Mouse (Mus musculus): Measurements from ENCODE around the gene Cabp4. TPM values are rescaled to one million over a fixed set of nuclear protein-coding genes. Genes with fewer than 3 reads are reported as not detected.

Gene Cabp4
- polyA plus RNA-seq, 1 experiment from 2014 or later: 0.19 TPM

GRCm38 (mm10) chr19:4150567-4151487, 7.0 kb upstream of the Cabp4 start:
- Histone ChIP-seq H3K27ac (no peak overlapping the region), H3K4me2 (replicated peaks) (no peak overlapping the region), H3K27me3 (no peaks in the 10 kb centered on the region), H3K9ac (replicated peaks) (no peak overlapping the region), H3K4me3 (replicated peaks) (no peak overlapping the region), H3K9me3 (no peaks in the 10 kb centered on the region), H3K4me1 (replicated peaks) (peaks cover 35% of the 10 kb centered on the region), H3K36me3 (peaks cover 46% of the 10 kb centered on the region)
- ATAC-seq: no peak
- 91% methylated on average over 22 of the region's 22 CpGs for WGBS

DNA sequence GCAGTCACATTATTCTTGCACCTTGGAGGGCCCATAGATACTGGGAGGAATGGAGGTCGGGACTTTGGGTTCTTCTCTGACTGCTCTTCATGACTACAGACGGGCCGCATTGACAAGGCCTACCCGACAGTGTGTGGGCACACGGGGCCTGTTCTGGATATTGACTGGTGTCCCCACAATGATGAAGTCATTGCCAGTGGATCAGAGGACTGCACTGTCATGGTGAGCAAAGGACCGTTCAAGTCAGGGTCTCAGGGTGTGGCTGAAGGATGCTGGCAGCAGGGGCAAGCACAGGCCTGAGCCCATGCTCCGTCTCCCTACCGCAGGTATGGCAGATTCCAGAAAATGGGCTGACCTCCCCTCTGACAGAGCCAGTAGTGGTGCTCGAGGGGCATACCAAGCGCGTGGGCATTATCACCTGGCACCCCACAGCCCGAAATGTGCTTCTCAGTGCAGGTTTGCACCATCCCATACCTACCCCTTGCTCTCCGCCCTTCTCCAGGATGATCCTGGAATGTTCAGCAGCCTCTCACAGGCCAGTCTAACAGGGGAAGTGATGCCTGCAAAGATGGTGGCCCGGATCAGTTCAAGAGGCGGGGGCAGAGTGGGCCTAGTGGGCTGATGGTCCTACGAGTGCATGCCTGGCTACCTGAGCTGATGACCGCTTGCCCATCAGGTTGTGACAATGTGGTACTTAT, 6.1 kb upstream of the Cabp4 start:
- H3K4me3 ChIP-seq (replicated peaks): peak overlapping the region; percentile 90
- H3K36me3 ChIP-seq: peaks cover 39% of the 10 kb centered on the region
- H3K9me3 ChIP-seq: no peaks in the 10 kb centered on the region
- H3K27me3 ChIP-seq: no peaks in the 10 kb centered on the region
- no peak for ATAC-seq
- H3K4me2 ChIP-seq (replicated peaks): 0 out of 2 replicates have a peak overlapping the region, but pooled peaks have one; percentile 94
- 95% methylated on average over 17 of the region's 17 CpGs for WGBS
- H3K27ac ChIP-seq: no peak overlapping the region
- H3K4me1 ChIP-seq (replicated peaks): peaks cover 35% of the 10 kb centered on the region
- no peak overlapping the region for H3K9ac ChIP-seq (replicated peaks)

GRCm38 (mm10) chr19:4149283-4149682, 5.5 kb upstream of the Cabp4 start:
- 91% methylated on average over 11 of the region's 11 CpGs for WGBS
- H3K4me3 ChIP-seq (replicated peaks): peak overlapping the region; percentile 90
- peak overlapping the region; percentile 54; the same call in 1 of the 2 replicates for H3K27ac ChIP-seq
- peaks cover 35% of the 10 kb centered on the region for H3K4me1 ChIP-seq (replicated peaks)
- no peaks in the 10 kb centered on the region for H3K27me3 ChIP-seq
- H3K9ac ChIP-seq (replicated peaks): peak overlapping the region; percentile 92
- H3K4me2 ChIP-seq (replicated peaks): peak overlapping the region; percentile 94
- ATAC-seq: no peak
- peaks cover 39% of the 10 kb centered on the region for H3K36me3 ChIP-seq
- H3K9me3 ChIP-seq: no peaks in the 10 kb centered on the region

DNA sequence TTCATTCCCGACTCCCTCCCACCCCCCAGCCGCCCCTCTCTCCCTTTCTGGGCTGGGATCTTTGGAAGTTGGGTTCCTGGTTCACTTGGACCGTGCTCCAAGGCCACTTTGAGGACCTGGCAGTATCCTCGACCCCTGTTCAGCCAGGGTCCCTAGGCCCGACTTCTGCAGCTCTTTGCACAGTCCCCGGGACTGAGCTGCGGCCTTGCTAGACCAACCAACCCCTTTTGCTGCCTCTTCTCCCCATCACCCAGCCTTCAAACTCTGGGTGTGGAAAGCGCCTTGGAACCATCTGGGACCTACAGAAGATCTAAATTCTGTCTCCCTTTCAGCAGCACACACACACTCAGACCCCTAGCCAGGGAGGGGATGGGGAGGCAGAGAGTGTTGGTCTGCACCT, 5.0 kb upstream of the Cabp4 start:
- H3K9ac ChIP-seq (replicated peaks): peak overlapping the region; percentile 92
- no peaks in the 10 kb centered on the region for H3K27me3 ChIP-seq
- H3K27ac ChIP-seq: peak overlapping the region; percentile 54
- H3K9me3 ChIP-seq: no peaks in the 10 kb centered on the region
- no peak; the same call in 1 of the 2 replicates for ATAC-seq
- H3K4me2 ChIP-seq (replicated peaks): peak overlapping the region; percentile 94
- H3K36me3 ChIP-seq: peaks cover 37% of the 10 kb centered on the region
- WGBS: 4% methylated on average over 8 of the region's 8 CpGs
- peaks cover 35% of the 10 kb centered on the region for H3K4me1 ChIP-seq (replicated peaks)
- peak overlapping the region; percentile 90 for H3K4me3 ChIP-seq (replicated peaks)

DNA sequence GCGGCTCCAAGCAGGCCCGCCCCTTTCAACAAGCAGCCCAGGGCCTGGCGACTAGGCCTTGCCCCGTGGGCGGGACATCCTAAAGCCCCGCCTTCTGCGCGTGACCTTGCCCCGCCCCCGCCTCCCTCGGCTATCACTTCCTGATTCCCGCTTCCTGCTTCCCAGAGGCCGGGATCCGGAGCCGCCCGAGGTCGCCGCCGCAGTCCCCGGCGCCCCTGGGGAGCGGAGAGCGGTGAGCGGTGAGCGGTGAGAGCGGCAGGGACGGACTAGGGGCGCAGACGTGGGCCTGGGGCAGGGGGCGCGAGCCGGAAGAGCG, 4.6 kb upstream of the Cabp4 start, which contains the start of gene Coro1b:
Gene Coro1b, plus strand, starts transcription at position 129 of the 316 bp plus-strand sequence.
- peak; percentile 97 for ATAC-seq
- Histone ChIP-seq H3K27ac (peak within 1 kb of the TSS; percentile 54), H3K4me3 (replicated peaks) (peak within 1 kb of the TSS; percentile 90)

DNA sequence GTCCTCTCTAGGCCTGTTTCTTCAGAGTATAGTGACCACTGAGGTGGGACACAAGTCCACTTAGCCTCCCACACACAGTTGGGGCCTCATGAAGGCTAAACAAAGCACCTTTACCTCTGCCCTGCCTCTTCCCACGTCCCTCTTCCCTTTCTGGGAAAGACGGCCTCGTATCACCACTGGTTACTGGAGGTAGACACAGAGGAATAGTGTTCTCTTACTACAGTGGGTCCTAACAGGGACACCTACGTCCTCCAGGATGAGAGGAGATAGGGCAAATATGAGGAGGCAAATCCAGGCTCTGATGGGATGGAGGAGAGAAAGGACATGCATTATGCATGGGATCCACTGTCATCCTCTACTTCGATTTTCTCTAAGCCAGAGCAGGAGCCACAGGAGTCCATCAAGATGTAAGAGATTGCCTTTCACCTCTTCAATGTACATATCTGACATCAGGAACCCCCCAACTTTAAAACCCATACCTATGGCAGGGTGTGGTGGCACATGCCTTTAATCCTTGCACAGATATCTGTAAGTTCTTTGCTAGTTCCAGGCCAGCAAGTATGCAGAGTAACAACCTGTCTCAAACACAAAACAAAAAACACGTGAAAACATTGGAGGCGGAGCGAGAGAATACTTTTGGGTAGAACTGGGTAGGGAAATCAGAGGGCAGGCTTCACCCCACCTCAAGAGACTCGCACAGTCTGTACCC, 4.1 kb upstream of the Cabp4 start:
- peaks cover 35% of the 10 kb centered on the region for H3K4me1 ChIP-seq (replicated peaks)
- peak overlapping the region; percentile 44; the same call in 1 of the 2 replicates for H3K27ac ChIP-seq
- WGBS: 31% methylated on average over 9 of the region's 9 CpGs
- peak overlapping the region; percentile 90 for H3K4me3 ChIP-seq (replicated peaks)
- H3K4me2 ChIP-seq (replicated peaks): peak overlapping the region; percentile 94
- H3K9ac ChIP-seq (replicated peaks): peak overlapping the region; percentile 92
- ATAC-seq: peak; percentile 51
- no peaks in the 10 kb centered on the region for H3K27me3 ChIP-seq
- no peaks in the 10 kb centered on the region for H3K9me3 ChIP-seq
- H3K36me3 ChIP-seq: peaks cover 28% of the 10 kb centered on the region

More for the DNA sequence above, 4.6 kb upstream of the Cabp4 start, which contains the start of gene Coro1b:
- Histone ChIP-seq H3K27me3 (no peaks in the 10 kb centered on the region), H3K4me2 (replicated peaks) (peak within 1 kb of the TSS; percentile 94), H3K4me1 (replicated peaks) (peaks cover 35% of the 10 kb centered on the region), H3K9ac (replicated peaks) (peak within 1 kb of the TSS; percentile 92), H3K9me3 (no peaks in the 10 kb centered on the region), H3K36me3 (peaks cover 34% of the 10 kb centered on the region)
- WGBS: under 1% methylated on average over 33 of the region's 33 CpGs

GRCm38 (mm10) chr19:4147022-4147405, 3.2 kb upstream of the Cabp4 start:
- peaks cover 35% of the 10 kb centered on the region for H3K4me1 ChIP-seq (replicated peaks)
- no peaks in the 10 kb centered on the region for H3K27me3 ChIP-seq
- no peak for ATAC-seq
- no peak overlapping the region for H3K27ac ChIP-seq
- H3K4me3 ChIP-seq (replicated peaks): no peak overlapping the region
- peaks cover 20% of the 10 kb centered on the region for H3K36me3 ChIP-seq
- H3K9me3 ChIP-seq: no peaks in the 10 kb centered on the region
- H3K9ac ChIP-seq (replicated peaks): no peak overlapping the region
- 50% methylated on average over 3 of the region's 3 CpGs for WGBS
- H3K4me2 ChIP-seq (replicated peaks): no peak overlapping the region

- no peak overlapping the region for H3K9ac ChIP-seq (replicated peaks)
- peaks cover 35% of the 10 kb centered on the region for H3K4me1 ChIP-seq (replicated peaks)
- H3K9me3 ChIP-seq: no peaks in the 10 kb centered on the region
- no peak overlapping the region for H3K4me3 ChIP-seq (replicated peaks)
- H3K36me3 ChIP-seq: peaks cover 16% of the 10 kb centered on the region
- no peaks in the 10 kb centered on the region for H3K27me3 ChIP-seq
- ATAC-seq: no peak
- WGBS: 60% methylated on average over 12 of the region's 12 CpGs
- H3K27ac ChIP-seq: no peak overlapping the region
- no peak overlapping the region for H3K4me2 ChIP-seq (replicated peaks)
Observed at GRCm38 (mm10) chr19:4146366-4147021, 2.7 kb upstream of the Cabp4 start.

DNA sequence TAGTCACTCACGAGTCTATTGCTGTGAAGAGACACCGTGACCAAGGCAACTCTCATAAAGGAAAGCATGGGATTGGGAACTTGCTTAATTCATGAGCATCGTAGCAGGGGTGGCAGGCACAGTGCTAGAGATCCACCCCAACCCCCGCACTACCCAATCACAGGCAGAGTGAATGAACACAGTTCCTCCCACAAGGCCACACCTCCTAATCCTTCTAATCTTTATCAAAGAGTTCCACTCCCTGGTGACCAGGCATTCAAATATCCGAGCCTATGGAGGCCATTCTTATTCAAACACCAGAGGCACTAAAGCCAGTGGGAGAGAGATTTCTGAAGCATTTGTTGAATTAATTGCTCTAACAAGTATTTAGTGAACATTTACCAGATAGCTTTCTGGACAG, 2.1 kb upstream of the Cabp4 start:
- Histone ChIP-seq H3K27me3 (no peaks in the 10 kb centered on the region), H3K4me3 (replicated peaks) (no peak overlapping the region), H3K4me1 (replicated peaks) (peaks cover 32% of the 10 kb centered on the region), H3K9me3 (no peaks in the 10 kb centered on the region), H3K36me3 (peaks cover 11% of the 10 kb centered on the region), H3K27ac (no peak overlapping the region), H3K4me2 (replicated peaks) (no peak overlapping the region), H3K9ac (replicated peaks) (no peak overlapping the region)
- ATAC-seq: no peak
- 80% methylated on average over 5 of the region's 5 CpGs for WGBS

DNA sequence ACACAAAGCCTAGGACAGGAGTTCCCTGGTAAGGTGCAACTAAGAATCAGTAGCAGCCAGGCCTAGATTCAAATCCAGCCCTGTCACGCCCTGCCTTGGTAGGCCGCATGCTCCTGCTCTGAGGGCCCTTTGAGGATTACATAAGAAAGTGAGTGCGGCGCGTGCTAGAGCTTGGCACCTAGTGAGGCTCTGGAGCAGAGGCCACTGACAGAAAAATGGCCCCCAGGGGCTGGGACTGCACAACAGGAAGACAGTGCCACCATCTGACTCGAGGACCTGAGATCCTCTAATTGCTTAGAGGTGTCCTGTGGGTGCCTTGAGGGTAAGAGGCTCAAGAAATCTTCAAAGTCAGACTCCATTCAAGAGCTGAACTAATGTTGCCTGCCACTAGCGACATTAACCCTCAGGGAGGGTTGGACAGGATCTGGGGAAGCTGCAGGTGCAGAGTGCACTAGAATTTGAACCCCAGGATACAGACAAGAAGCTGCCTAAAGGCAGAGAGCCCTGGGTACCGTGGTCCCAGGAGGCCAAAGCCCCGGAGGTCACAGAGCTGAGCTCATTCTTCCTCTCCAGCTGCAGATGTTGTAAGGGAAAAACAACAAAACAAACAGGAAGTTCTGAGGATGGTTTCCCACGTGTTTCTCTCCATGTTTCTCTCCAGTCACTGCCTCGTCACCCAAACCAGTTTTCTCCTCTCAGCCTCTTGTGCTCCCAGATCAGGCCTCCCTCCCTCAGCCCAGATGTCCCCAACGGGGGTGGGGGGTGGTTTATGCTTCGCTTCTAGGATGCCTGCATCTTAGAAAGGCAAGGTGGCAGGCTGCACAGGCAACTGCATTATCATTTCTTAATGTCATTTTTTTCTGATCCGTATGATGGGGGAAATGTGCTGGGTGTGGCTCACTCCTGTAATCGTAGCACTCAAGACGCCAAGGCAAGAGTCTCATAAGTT, 991 bp upstream of the Cabp4 start:
- Histone ChIP-seq H3K27ac (no peak overlapping the region), H3K4me3 (replicated peaks) (no peak overlapping the region), H3K36me3 (no peaks in the 10 kb centered on the region), H3K9me3 (no peaks in the 10 kb centered on the region), H3K27me3 (no peaks in the 10 kb centered on the region), H3K9ac (replicated peaks) (no peak overlapping the region), H3K4me2 (replicated peaks) (no peak overlapping the region), H3K4me1 (replicated peaks) (peaks cover 21% of the 10 kb centered on the region)
- 86% methylated on average over 16 of the region's 16 CpGs for WGBS
- no peak for ATAC-seq
